Mouse (Mus musculus) spleen, postnatal 4 days (tissue): Measurements from ENCODE around the gene Zbed4.
"Not testable (repeated sequence)": the region's sequence is repeated elsewhere in the genome, so short reads cannot be mapped to it uniquely, and the experiment has no call there.

Source experiments
- DNase-seq, 2 experiments: peaks; one replicate each; pipeline ENCODE4 v3.0.0; 2022; ENCODE audit warnings: low spot score in 2 of 2

Zbed4 gene

GRCm38 (mm10) chr15:88736166-88736565 lies 15.3 kb upstream of the Zbed4 start:
- DNase-seq, result no peak

GRCm38 (mm10) chr15:88738466-88738865 lies 13.0 kb upstream of the Zbed4 start:
- DNase-seq, result no peak

GRCm38 (mm10) chr15:88741366-88741765 lies 10.1 kb upstream of the Zbed4 start:
- DNase-seq, result no peak

GRCm38 (mm10) chr15:88743371-88743770 lies 8.1 kb upstream of the Zbed4 start:
- DNase-seq, result not testable (repeated sequence)

- no peak for DNase-seq
Measured at GRCm38 (mm10) chr15:88745347-88745746, 6.1 kb upstream of the Zbed4 start.

GRCm38 (mm10) chr15:88745926-88746325 lies 5.5 kb upstream of the Zbed4 start:
- DNase-seq, result no peak

GRCm38 (mm10) chr15:88749617-88750016 lies 1.8 kb upstream of the Zbed4 start:
- not testable (repeated sequence) for DNase-seq

- DNase-seq, result no peak
Measured at GRCm38 (mm10) chr15:88750032-88750431, 1.4 kb upstream of the Zbed4 start.

- peak; percentile 98 to 99 for DNase-seq
Measured at GRCm38 (mm10) chr15:88750677-88751563, 540 bp upstream of the Zbed4 start.

GRCm38 (mm10) chr15:88752403-88752733 lies 908 bp downstream of the Zbed4 start:
- no peak for DNase-seq

- no peak for DNase-seq
Measured at GRCm38 (mm10) chr15:88754896-88755295, 3.4 kb downstream of the Zbed4 start.

GRCm38 (mm10) chr15:88755761-88756160 lies 4.3 kb downstream of the Zbed4 start:
- DNase-seq, result no peak

GRCm38 (mm10) chr15:88758061-88758460 lies 6.6 kb downstream of the Zbed4 start:
- no peak for DNase-seq

- no peak for DNase-seq
Measured at GRCm38 (mm10) chr15:88761551-88761950, 10.1 kb downstream of the Zbed4 start.

- not testable (repeated sequence) for DNase-seq
Measured at GRCm38 (mm10) chr15:88766139-88766538, 14.7 kb downstream of the Zbed4 start.

- no peak for DNase-seq
Measured at GRCm38 (mm10) chr15:88768537-88768936, 17.1 kb downstream of the Zbed4 start.

- not testable (repeated sequence) for DNase-seq
Measured at GRCm38 (mm10) chr15:88774630-88775029, 23.2 kb downstream of the Zbed4 start.

- DNase-seq, result no peak
Measured at GRCm38 (mm10) chr15:88792140-88792850, 40.8 kb downstream of the Zbed4 start.

- DNase-seq, result not testable (repeated sequence)
Measured at GRCm38 (mm10) chr15:88794729-88795128, 43.3 kb downstream of the Zbed4 start.

GRCm38 (mm10) chr15:88799950-88800371 lies 48.5 kb downstream of the Zbed4 start:
- peak in 1 of 2 experiments; percentile 48 for DNase-seq

GRCm38 (mm10) chr15:88800921-88801354 lies 49.5 kb downstream of the Zbed4 start:
- DNase-seq, result no peak

GRCm38 (mm10) chr15:88801903-88802302 lies 50.4 kb downstream of the Zbed4 start:
- no peak for DNase-seq

GRCm38 (mm10) chr15:88802348-88802747 lies 50.9 kb downstream of the Zbed4 start:
- no peak for DNase-seq
